In the genomic region with DNA sequence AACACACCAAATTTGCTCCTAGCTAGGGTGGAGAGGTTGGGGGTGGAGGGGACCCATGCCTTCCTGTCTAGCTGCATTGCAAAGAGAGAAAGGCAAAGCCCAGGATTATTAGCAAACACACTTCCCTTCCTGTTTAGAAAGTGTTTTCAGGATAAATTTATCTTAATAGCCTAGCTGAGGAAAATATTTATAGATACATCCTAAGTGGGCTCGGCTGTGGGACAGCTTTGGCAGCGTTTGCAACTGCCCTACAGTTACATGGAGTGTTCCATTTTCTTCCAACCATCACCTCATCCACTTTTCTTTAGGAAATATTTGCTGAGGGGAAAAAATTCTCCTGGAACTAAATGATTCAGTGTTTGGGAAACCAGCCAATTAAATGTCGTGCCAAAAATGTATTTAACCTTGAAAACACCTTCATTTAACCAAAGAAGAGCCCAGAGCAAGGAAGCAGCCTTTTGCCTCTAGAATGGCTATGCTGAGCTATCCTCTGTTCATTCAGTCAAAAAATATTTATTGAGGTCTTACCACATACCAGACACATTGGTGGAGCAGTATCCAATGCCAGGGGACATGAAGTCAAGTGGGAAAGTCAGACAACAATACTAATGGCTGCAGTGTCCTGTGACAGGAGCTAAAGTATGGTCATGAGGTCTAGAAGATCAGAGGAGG, we compare ENCODE assay signal across 20 mouse cellular contexts.
A peak's percentile ranks its signal among the peaks of the same experiment; 100 is the strongest.
DNase-seq lines count a peak whose midpoint lies in the region; ATAC-seq and TF ChIP-seq lines count a peak whose summit lies in the region.
"Had no signal": no experiment of that assay in that cellular context is flagged by ENCODE, and none has a peak within 500 bp of the region (broad histone marks: within the 10 kb centered on the region; RNA-seq: fewer than 3 reads in every experiment).

No protein-coding gene starts in this region.

- H3K4me1 ChIP-seq in embryonic facial prominence, embryonic 14.5 days (ENCODE audit: control insufficient read depth, insufficient read depth, low read length), result no peaks in the 10 kb centered on the region
- no peaks in the 10 kb centered on the region for H3K4me1 ChIP-seq in embryonic facial prominence, embryonic 10.5 days
- H3K4me1 ChIP-seq in lung, embryonic 14.5 days (ENCODE audit: insufficient read depth), result no peaks in the 10 kb centered on the region
- no peaks in the 10 kb centered on the region for H3K4me1 ChIP-seq in olfactory bulb, adult 2 months (ENCODE audit: control insufficient read depth, insufficient read depth, low read length)
- H3K4me1 ChIP-seq: embryonic facial prominence, embryonic 15.5 days; forebrain, embryonic 15.5 days; heart, embryonic 15.5 days had no signal

- WGBS in embryonic facial prominence, embryonic 14.5 days, result 63% methylated on average over 3 of the region's 3 CpGs
- 89% methylated on average over 3 of the region's 3 CpGs for WGBS in embryonic facial prominence, embryonic 10.5 days
- 28% methylated on average over 3 of the region's 3 CpGs for WGBS in lung, embryonic 14.5 days
- 38% methylated on average over 3 of the region's 3 CpGs for WGBS in olfactory bulb, adult 2 months

- H3K4me3 ChIP-seq in embryonic facial prominence, embryonic 14.5 days (ENCODE audit: low read depth, low read length), result no peak overlapping the region
- no peak overlapping the region for H3K4me3 ChIP-seq in embryonic facial prominence, embryonic 10.5 days
- H3K4me3 ChIP-seq in lung, embryonic 14.5 days (ENCODE audit: low read depth, low read length), result no peak overlapping the region
- H3K4me3 ChIP-seq in olfactory bulb, adult 2 months (ENCODE audit: insufficient read depth, low read depth, low read length), result no peak overlapping the region
- H3K4me3 ChIP-seq: embryonic facial prominence, embryonic 15.5 days; forebrain, embryonic 15.5 days; heart, embryonic 15.5 days had no signal

- no peak overlapping the region for H3K9ac ChIP-seq in embryonic facial prominence, embryonic 14.5 days (ENCODE audit: low read depth, low read length)
- H3K9ac ChIP-seq in lung, embryonic 14.5 days, result no peak overlapping the region
- H3K9ac ChIP-seq: embryonic facial prominence, embryonic 15.5 days; forebrain, embryonic 15.5 days; heart, embryonic 15.5 days; hindbrain, embryonic 14.5 days had no signal

- TF ChIP-seq CTCF in lung, embryonic 14.5 days (IDR thresholded peaks at IDR 0.05; ENCODE audit: low read depth), result no peak
- no peak for TF ChIP-seq CTCF in olfactory bulb, adult 2 months (IDR thresholded peaks at IDR 0.05; ENCODE audit: insufficient read depth, low read depth, low read length)

- H3K27me3 ChIP-seq in embryonic facial prominence, embryonic 14.5 days (replicated peaks; ENCODE audit: control insufficient read depth, insufficient read depth, low read length), result no peaks in the 10 kb centered on the region
- H3K27me3 ChIP-seq in embryonic facial prominence, embryonic 10.5 days (replicated peaks; ENCODE audit: low read depth, poor library complexity, severe bottlenecking), result no peaks in the 10 kb centered on the region
- no peaks in the 10 kb centered on the region for H3K27me3 ChIP-seq in lung, embryonic 14.5 days (ENCODE audit: insufficient read depth, low read length)
- H3K27me3 ChIP-seq: CH12.LX; embryonic facial prominence, embryonic 15.5 days; forebrain, embryonic 15.5 days; heart, embryonic 15.5 days had no signal

- ATAC-seq in embryonic facial prominence, embryonic 14.5 days (ENCODE audit: low read depth), result no peak
- ATAC-seq in lung, embryonic 14.5 days (ENCODE audit: insufficient read depth), result no peak
- ATAC-seq in erythroblast, adult 5-6 weeks (replicated peaks; ENCODE audit: low FRiP score, poor library complexity, severe bottlenecking), result no peak
- ATAC-seq: forebrain, embryonic 15.5 days had no signal

- no peak overlapping the region for H3K27ac ChIP-seq in embryonic facial prominence, embryonic 14.5 days (replicated peaks; ENCODE audit: low read depth, low read length)
- no peak overlapping the region for H3K27ac ChIP-seq in embryonic facial prominence, embryonic 10.5 days (replicated peaks)
- no peak overlapping the region for H3K27ac ChIP-seq in lung, embryonic 14.5 days (ENCODE audit: low read depth)
- H3K27ac ChIP-seq in olfactory bulb, adult 2 months (ENCODE audit: insufficient read depth, low read depth, low read length), result peak overlapping the region; percentile 69; the same call in 1 of the 2 replicates
- H3K27ac ChIP-seq: embryonic facial prominence, embryonic 15.5 days; forebrain, embryonic 15.5 days; heart, embryonic 15.5 days; hindbrain, embryonic 14.5 days had no signal

- H3K4me2 ChIP-seq in embryonic facial prominence, embryonic 14.5 days (ENCODE audit: low read depth, low read length), result no peak overlapping the region
- H3K4me2 ChIP-seq in lung, embryonic 14.5 days, result no peak overlapping the region
- H3K4me2 ChIP-seq: embryonic facial prominence, embryonic 15.5 days; forebrain, embryonic 15.5 days; heart, embryonic 11.5 days; heart, embryonic 15.5 days; hindbrain, embryonic 14.5 days had no signal

- no peaks in the 10 kb centered on the region for H3K9me3 ChIP-seq in embryonic facial prominence, embryonic 14.5 days (ENCODE audit: control insufficient read depth, low read length)
- H3K9me3 ChIP-seq in embryonic facial prominence, embryonic 10.5 days, result no peaks in the 10 kb centered on the region; the same call in 1 of the 2 replicates
- no peaks in the 10 kb centered on the region for H3K9me3 ChIP-seq in lung, embryonic 14.5 days (ENCODE audit: low read depth, low read length)
- H3K9me3 ChIP-seq: embryonic facial prominence, embryonic 15.5 days; forebrain, embryonic 15.5 days; heart, embryonic 15.5 days had no signal

- no peak for TF ChIP-seq POLR2A in olfactory bulb, adult 2 months (IDR thresholded peaks at IDR 0.05; ENCODE audit: insufficient read depth, low read depth, low read length)

- peak; percentile 27 for DNase-seq in embryonic facial prominence, embryonic 14.5 days (ENCODE audit: low spot score)
- DNase-seq in embryonic facial prominence, embryonic 10.5 days (ENCODE audit: low spot score), result no peak
- peak; percentile 54 for DNase-seq in lung, embryonic 14.5 days
- no peak for DNase-seq in lung, adult 18-20 months
- peak; percentile 49 for DNase-seq in Muller cell, postnatal 12 days (ENCODE audit: inconsistent ontology term)
- DNase-seq: adrenal gland, postnatal 14 days; cerebellum, adult 18-20 months; cerebellum, adult 9-11 months; cerebellum, postnatal 36 days; gastrocnemius, postnatal 36 days; heart, adult 18-20 months; heart, postnatal 14 days had no signal

- no peaks in the 10 kb centered on the region for H3K36me3 ChIP-seq in embryonic facial prominence, embryonic 14.5 days (ENCODE audit: control insufficient read depth, insufficient read depth, low read length)
- no peaks in the 10 kb centered on the region for H3K36me3 ChIP-seq in embryonic facial prominence, embryonic 10.5 days (replicated peaks)
- no peaks in the 10 kb centered on the region for H3K36me3 ChIP-seq in lung, embryonic 14.5 days (ENCODE audit: insufficient read depth)
- H3K36me3 ChIP-seq: embryonic facial prominence, embryonic 15.5 days; forebrain, embryonic 15.5 days; heart, embryonic 15.5 days had no signal

Comparison
In these comparisons a context has a peak if more than half of its experiments do, and no peak if none do; other contexts are left out.
1. DNase-seq: peak in embryonic facial prominence, embryonic 14.5 days (single experiment), lung, embryonic 14.5 days (single experiment) and Muller cell, postnatal 12 days (single experiment); none in embryonic facial prominence, embryonic 10.5 days (single experiment) and lung, adult 18-20 months (0 of 2).